Comparison of ENCODE assay signal across 8 mouse cellular contexts in genomic region chr5:19907381-19907982, GRCm38 (mm10).
DNase-seq lines count a peak whose midpoint lies in the region; ATAC-seq and TF ChIP-seq lines count a peak whose summit lies in the region.

No protein-coding gene starts in this region.

- peaks cover 34% of the 10 kb centered on the region for H3K4me1 ChIP-seq in E14TG2a.4 (replicated peaks; ENCODE audit: low read depth, low read length)
- peaks cover 14% of the 10 kb centered on the region for H3K4me1 ChIP-seq in forebrain, embryonic 12.5 days
- H3K4me1 ChIP-seq in limb, embryonic 14.5 days (ENCODE audit: control insufficient read depth, insufficient read depth, low read length): no peaks in the 10 kb centered on the region

- H3K9me3 ChIP-seq in E14TG2a.4 (ENCODE audit: low read length): 0 out of 2 replicates have a peak, but pooled peaks cover 5% of the 10 kb centered on the region
- H3K9me3 ChIP-seq in forebrain, embryonic 12.5 days: no peaks in the 10 kb centered on the region
- no peaks in the 10 kb centered on the region for H3K9me3 ChIP-seq in limb, embryonic 14.5 days (ENCODE audit: control insufficient read depth, low read length)

- peaks cover 21% of the 10 kb centered on the region for H3K27me3 ChIP-seq in E14TG2a.4 (ENCODE audit: insufficient read depth, low read length)
- no peaks in the 10 kb centered on the region for H3K27me3 ChIP-seq in forebrain, embryonic 12.5 days
- H3K27me3 ChIP-seq in limb, embryonic 14.5 days (ENCODE audit: control insufficient read depth, insufficient read depth, low read length): 0 out of 2 replicates have a peak, but pooled peaks cover 6% of the 10 kb centered on the region

- no peak for TF ChIP-seq POLR2A in limb, embryonic 14.5 days (IDR thresholded peaks at IDR 0.05; ENCODE audit: borderline replicate concordance, extremely low read depth, insufficient read depth, insufficient read length)

- peak; percentile 47 for DNase-seq in embryo, embryonic 10.5 days (ENCODE audit: low spot score)
- no peak for DNase-seq in embryo, embryonic 10 days (ENCODE audit: low spot score)
- no peak for DNase-seq in limb, embryonic 14.5 days (ENCODE audit: low spot score)
- DNase-seq in right cerebral cortex, postnatal 4 days: peak; percentile 26
- DNase-seq in thymus, postnatal 4 days: no peak
- no peak for DNase-seq in B cell, adult 2 months

- no peak for TF ChIP-seq CTCF in E14TG2a.4 (conservative IDR thresholded peaks at IDR 0.05; ENCODE audit: low read length)

- peak overlapping the region; percentile 73 for H3K4me2 ChIP-seq in forebrain, embryonic 12.5 days
- peak overlapping the region; percentile 55 for H3K4me2 ChIP-seq in limb, embryonic 14.5 days (replicated peaks; ENCODE audit: low read depth, low read length, severe bottlenecking)

- peak overlapping the region; percentile 67 for H3K27ac ChIP-seq in forebrain, embryonic 12.5 days
- H3K27ac ChIP-seq in limb, embryonic 14.5 days (replicated peaks; ENCODE audit: low read depth, low read length): no peak overlapping the region

- peak overlapping the region; percentile 62 for H3K9ac ChIP-seq in forebrain, embryonic 12.5 days
- peak overlapping the region; percentile 44 for H3K9ac ChIP-seq in limb, embryonic 14.5 days (ENCODE audit: low read depth, low read length, severe bottlenecking)

- H3K4me3 ChIP-seq in E14TG2a.4 (replicated peaks; ENCODE audit: low read length): 0 out of 2 replicates have a peak overlapping the region, but pooled peaks have one; percentile 7
- peak overlapping the region; percentile 53 for H3K4me3 ChIP-seq in forebrain, embryonic 12.5 days (replicated peaks)
- peak overlapping the region; percentile 35 for H3K4me3 ChIP-seq in limb, embryonic 14.5 days (replicated peaks; ENCODE audit: low read length)

- peak; percentile 78 for ATAC-seq in forebrain, embryonic 12.5 days (ENCODE audit: low FRiP score)
- peak; percentile 26; the same call in 1 of the 2 replicates for ATAC-seq in limb, embryonic 14.5 days (ENCODE audit: low FRiP score, low read depth)

- H3K36me3 ChIP-seq in E14TG2a.4 (ENCODE audit: insufficient read depth, low read length): no peaks in the 10 kb centered on the region
- no peaks in the 10 kb centered on the region for H3K36me3 ChIP-seq in forebrain, embryonic 12.5 days (replicated peaks)
- H3K36me3 ChIP-seq in limb, embryonic 14.5 days (ENCODE audit: control insufficient read depth, insufficient read depth, low read length): no peaks in the 10 kb centered on the region

- under 1% methylated on average over 12 of the region's 12 CpGs for WGBS in forebrain, embryonic 12.5 days
- WGBS in limb, embryonic 14.5 days: 2% methylated on average over 12 of the region's 12 CpGs

Comparison
In these comparisons a context has a peak if more than half of its experiments do, and no peak if none do; other contexts are left out.
1. DNase-seq: peak in embryo, embryonic 10.5 days (single experiment) and right cerebral cortex, postnatal 4 days (single experiment); none in embryo, embryonic 10 days (single experiment), limb, embryonic 14.5 days (single experiment), thymus, postnatal 4 days (single experiment) and B cell, adult 2 months (0 of 2).
2. Peak in every context shown above with its lines, with median percentiles within 50 percentile points of each other: H3K4me3 ChIP-seq.